Mouse (Mus musculus): Measurements from ENCODE around the gene Pgk1.

Pgk1 gene

DNA sequence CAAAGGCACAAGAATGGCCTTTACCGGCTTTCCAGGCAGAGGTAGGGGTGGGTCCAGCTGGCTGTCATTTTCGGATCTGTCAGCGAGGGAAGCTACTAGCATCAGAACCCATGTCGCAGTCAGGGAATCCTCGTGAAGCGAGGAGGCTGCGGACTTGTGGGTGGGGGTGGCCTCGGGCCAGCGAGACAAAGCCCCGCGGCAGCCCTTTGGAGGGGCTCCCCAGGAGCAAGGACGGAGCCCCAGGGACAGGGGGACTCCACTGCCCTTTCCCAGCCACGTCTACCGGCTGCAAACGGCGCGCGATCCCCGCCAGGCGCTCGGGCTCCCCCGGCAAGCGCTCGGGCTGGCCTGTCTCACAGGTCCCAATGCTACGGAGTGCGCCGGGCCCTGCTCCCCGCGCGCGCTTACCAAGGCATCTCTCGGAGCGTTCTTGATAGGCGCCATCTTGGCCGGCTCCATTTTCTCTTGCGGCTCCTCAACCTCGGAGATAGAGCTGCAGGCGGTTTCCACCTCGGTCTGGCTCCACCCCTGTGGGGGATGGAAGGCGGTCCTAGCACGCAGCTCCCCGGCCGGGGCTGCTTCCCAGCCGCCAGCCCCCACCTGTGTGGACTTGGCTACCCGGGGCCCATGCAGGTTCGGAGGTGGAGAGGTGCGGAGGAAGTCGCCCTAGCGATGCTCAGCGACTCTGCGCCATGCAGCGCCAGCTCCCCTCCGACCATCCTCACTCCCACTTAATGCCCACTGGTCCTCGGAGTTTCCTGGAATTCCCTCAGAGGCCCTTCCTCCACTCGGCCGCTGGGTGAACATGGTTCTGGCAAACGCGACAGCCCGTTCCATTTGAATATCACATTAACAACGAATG, 32.5 kb downstream of the Pgk1 start:
- peak; percentile 55 for DNase-seq (ENCODE audit: extremely low read depth, low read depth)

DNA sequence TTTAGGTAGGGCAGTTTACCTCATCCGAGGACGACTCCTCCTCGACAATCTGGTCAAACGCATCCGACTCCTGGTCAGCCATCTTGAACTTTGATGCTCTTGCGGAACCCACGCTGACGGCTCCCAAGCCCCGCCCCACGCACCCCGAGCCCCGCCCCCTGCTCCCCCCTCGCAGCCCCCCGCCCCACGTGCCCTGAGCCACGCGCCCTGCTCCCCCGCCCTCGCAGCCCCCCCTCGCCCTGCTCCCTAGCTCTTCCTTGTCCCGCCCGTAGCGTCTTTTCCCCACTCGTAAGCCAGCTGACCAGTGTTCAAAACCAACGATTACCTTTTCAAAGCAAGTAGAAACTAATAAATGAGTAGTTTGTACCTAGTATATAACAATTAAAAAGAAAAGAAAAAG, 34.2 kb downstream of the Pgk1 start, which contains the start of gene Taf9b:
Taf9b (minus strand) TSS at position 101 of the 400 bp plus-strand sequence.
- no peak for DNase-seq (ENCODE audit: extremely low read depth, low read depth)

All from MEL-GATA-1-ER (cell line).